In the genomic region with DNA sequence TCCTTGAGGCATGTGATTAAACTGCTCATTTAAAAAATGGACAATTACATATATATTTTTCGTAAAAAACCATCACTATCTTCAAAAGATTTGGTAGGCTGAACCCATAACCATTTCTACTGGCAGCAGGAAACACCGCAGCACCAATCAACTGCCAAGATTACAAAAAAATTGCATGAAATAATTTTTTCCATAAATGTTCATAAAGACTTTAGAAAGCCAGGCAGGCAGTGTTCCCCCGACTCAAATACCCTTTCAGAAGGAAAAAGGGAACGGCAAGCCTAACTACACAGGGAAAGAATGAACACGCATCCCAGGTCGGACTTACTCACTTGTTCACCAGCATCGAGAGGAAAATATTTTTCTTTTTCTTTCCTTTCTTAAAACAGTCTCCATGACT, we compare ENCODE assay signal across 8 mouse cellular contexts. TPM values are rescaled to one million over a fixed set of nuclear protein-coding genes. Genes with fewer than 3 reads are reported as not detected.
DNase-seq lines count a peak whose midpoint lies in the region; ATAC-seq and TF ChIP-seq lines count a peak whose summit lies in the region.

No protein-coding gene starts in this region.

- H3K79me2 ChIP-seq in CH12.LX (replicated peaks; ENCODE audit: control insufficient read depth, extremely low read depth, insufficient read depth, poor library complexity, severe bottlenecking), result peaks cover 16% of the 10 kb centered on the region; the same call in 1 of the 2 replicates

- dilution Hi-C loops in CH12.LX (cut with MboI; ENCODE audit: extremely low pct_ligation_motif_present, extremely low pct_unique_long_range_greater_than_20kb, low sequenced_read_pairs), result no loop called here

- H3K4me3 ChIP-seq in heart, embryonic 11.5 days (ENCODE audit: low read depth, low read length), result peak overlapping the region; percentile 71
- peak overlapping the region; percentile 53 to 91 (median 60) for H3K4me3 ChIP-seq in CH12.LX (replicated peaks in 1 of 3; ENCODE audit: low read depth in 2 of 3, low read length in 2 of 3, poor library complexity in 1 of 3)
- peak overlapping the region; percentile 27 for H3K4me3 ChIP-seq in forebrain, embryonic 16.5 days (replicated peaks; ENCODE audit: low read length)
- peak overlapping the region; percentile 65 for H3K4me3 ChIP-seq in liver, postnatal 0 days (ENCODE audit: low read depth, low read length)

- no peak for ATAC-seq in heart, embryonic 11.5 days (replicated peaks; ENCODE audit: insufficient number of reproducible peaks, low FRiP score, low TSS enrichment)
- no peak for ATAC-seq in forebrain, embryonic 16.5 days
- no peak for ATAC-seq in liver, postnatal 0 days

- peak overlapping the region; percentile 76 for H3K9ac ChIP-seq in heart, embryonic 11.5 days (ENCODE audit: low read depth, low read length)
- peak overlapping the region; percentile 55 for H3K9ac ChIP-seq in CH12.LX (ENCODE audit: insufficient read depth, low read depth)
- no peak overlapping the region for H3K9ac ChIP-seq in forebrain, embryonic 16.5 days (replicated peaks; ENCODE audit: low read depth, low read length)
- H3K9ac ChIP-seq in liver, postnatal 0 days (replicated peaks), result peak overlapping the region; percentile 74

- in situ Hi-C loops in CH12.LX (cut with MboI; ENCODE audit: low pct_ligation_motif_present, low pct_unique_long_range_greater_than_20kb, low sequenced_read_pairs), result loop anchor here (25.0 kb wide), 1 partner anchor 130 kb away; no protein-coding TSS in a partner anchor

- no peaks in the 10 kb centered on the region for H3K9me3 ChIP-seq in heart, embryonic 11.5 days (replicated peaks; ENCODE audit: control insufficient read depth, low read length)
- H3K9me3 ChIP-seq in CH12.LX (replicated peaks; ENCODE audit: low read length), result no peaks in the 10 kb centered on the region
- H3K9me3 ChIP-seq in forebrain, embryonic 16.5 days (ENCODE audit: control insufficient read depth, low read length), result no peaks in the 10 kb centered on the region
- no peaks in the 10 kb centered on the region for H3K9me3 ChIP-seq in liver, postnatal 0 days (ENCODE audit: low read length)

- no peak for TF ChIP-seq POLR2A in CH12.LX (IDR thresholded peaks at IDR 0.05; ENCODE audit: low read depth, low read length)

- H3K27ac ChIP-seq in heart, embryonic 11.5 days (ENCODE audit: low read depth, low read length), result no peak overlapping the region
- H3K27ac ChIP-seq in CH12.LX (ENCODE audit: insufficient read depth, low read depth), result no peak overlapping the region
- no peak overlapping the region for H3K27ac ChIP-seq in forebrain, embryonic 16.5 days (ENCODE audit: low read length)
- peak overlapping the region; percentile 75 for H3K27ac ChIP-seq in liver, postnatal 0 days (ENCODE audit: low read depth)

- TF ChIP-seq EP300 in CH12.LX (IDR thresholded peaks at IDR 0.05; ENCODE audit: low read length), result peak; percentile 33
- no peak for TF ChIP-seq EP300 in liver, postnatal 0 days (IDR thresholded peaks at IDR 0.05; ENCODE audit: low read depth)

- peaks cover 12% of the 10 kb centered on the region for H3K36me3 ChIP-seq in heart, embryonic 11.5 days (ENCODE audit: control insufficient read depth, insufficient read depth, low read length)
- peaks cover 12 to 39% of the 10 kb centered on the region in 2 experiments for H3K36me3 ChIP-seq in CH12.LX (replicated peaks in 1 of 2; ENCODE audit: control insufficient read depth in 1 of 2, insufficient read depth in 1 of 2, low read length in 1 of 2)
- no peaks in the 10 kb centered on the region for H3K36me3 ChIP-seq in forebrain, embryonic 16.5 days (ENCODE audit: control insufficient read depth, insufficient read depth)
- H3K36me3 ChIP-seq in liver, postnatal 0 days (replicated peaks; ENCODE audit: insufficient read depth, low read length), result peaks cover 15% of the 10 kb centered on the region

- TF ChIP-seq CTCF in CH12.LX (conservative IDR thresholded peaks at IDR 0.05 in 1 of 2, IDR thresholded peaks at IDR 0.05 in 1 of 2; ENCODE audit: low read depth in 2 of 2, low read length in 2 of 2), result no peak
- TF ChIP-seq CTCF in liver, postnatal 0 days (IDR thresholded peaks at IDR 0.05; ENCODE audit: low read depth), result no peak

- no peak for TF ChIP-seq RAD21 in CH12.LX (IDR thresholded peaks at IDR 0.05; ENCODE audit: low read depth, low read length)

- no peaks in the 10 kb centered on the region for H3K27me3 ChIP-seq in heart, embryonic 11.5 days (ENCODE audit: control insufficient read depth, insufficient read depth, low read length)
- H3K27me3 ChIP-seq in CH12.LX (replicated peaks), result no peaks in the 10 kb centered on the region
- H3K27me3 ChIP-seq in forebrain, embryonic 16.5 days (replicated peaks; ENCODE audit: control insufficient read depth, insufficient read depth, low read length), result no peaks in the 10 kb centered on the region
- H3K27me3 ChIP-seq in liver, postnatal 0 days (ENCODE audit: insufficient read depth, low read length), result no peaks in the 10 kb centered on the region

- 12% methylated on average over 7 of the region's 7 CpGs for WGBS in heart, embryonic 11.5 days (ENCODE audit: insufficient replicate concordance)
- WGBS in forebrain, embryonic 16.5 days, result 18% methylated on average over 7 of the region's 7 CpGs
- 9% methylated on average over 7 of the region's 7 CpGs for WGBS in liver, postnatal 0 days (ENCODE audit: insufficient replicate concordance)

- peak overlapping the region; percentile 72 for H3K4me2 ChIP-seq in heart, embryonic 11.5 days
- H3K4me2 ChIP-seq in CH12.LX (ENCODE audit: insufficient read depth, low read depth, poor library complexity, severe bottlenecking), result peak overlapping the region; percentile 95
- H3K4me2 ChIP-seq in forebrain, embryonic 16.5 days (ENCODE audit: low read length), result peak overlapping the region; percentile 30
- H3K4me2 ChIP-seq in liver, postnatal 0 days (ENCODE audit: low read depth, low read length), result peak overlapping the region; percentile 69

- DNase-seq in heart, adult 8-10 months (ENCODE audit: low spot score), result no peak
- DNase-seq in CH12.LX (ENCODE audit: extremely low read depth), result peak; percentile 20
- DNase-seq in liver, postnatal 0 days, result no peak
- no peak for DNase-seq in urinary bladder, adult 18-20 months (ENCODE audit: low spot score in 2 of 2)
- DNase-seq in thymus, postnatal 0 days (ENCODE audit: low spot score), result no peak
- no peak for DNase-seq in gastrocnemius, postnatal 10 days

- peaks cover 4% of the 10 kb centered on the region for H3K4me1 ChIP-seq in heart, embryonic 11.5 days (ENCODE audit: control insufficient read depth, insufficient read depth, low read length)
- H3K4me1 ChIP-seq in CH12.LX (ENCODE audit: control insufficient read depth in 1 of 2, insufficient read depth in 2 of 2), result peaks cover 7 to 29% of the 10 kb centered on the region in 2 experiments
- H3K4me1 ChIP-seq in forebrain, embryonic 16.5 days (replicated peaks; ENCODE audit: control insufficient read depth, insufficient read depth, low read length), result peaks cover 3% of the 10 kb centered on the region; the same call in 1 of the 2 replicates
- H3K4me1 ChIP-seq in liver, postnatal 0 days (ENCODE audit: insufficient read depth), result peaks cover 25% of the 10 kb centered on the region

RNA-seq across cellular contexts. Expression of gene Net1, which starts 25.4 kb away (rescaled TPM):
- polyA plus RNA-seq in heart, embryonic 11.5 days (2014; fragmentation: Nextera tagmentation; extraction: Ambion mirVana), result 47.9 and 51.8 TPM in 2 replicates
- 10 to 100 TPM; 14.6 to 21.0 (median 18.4) TPM for total RNA-seq in heart, adult 8-10 months (2022)
- total RNA-seq in CH12.LX (2012; rRNA removed), result 15.7 and 18.9 TPM in 2 replicates
- 22.7 and 24.2 TPM in 2 replicates for total RNA-seq in CH12.LX (2014; rRNA removed)
- 45.7 and 46.4 TPM in 2 replicates for polyA plus RNA-seq in CH12.LX (2012; ENCODE audit: insufficient read length, low read depth)
- 14.2 and 15.1 TPM in 2 replicates for polyA plus RNA-seq in forebrain, embryonic 16.5 days (2015; fragmentation: Nextera tagmentation; extraction: Ambion mirVana)
- polyA plus RNA-seq in liver, postnatal 0 days (2015; fragmentation: Nextera tagmentation; extraction: Ambion mirVana), result 44.9 and 46.5 TPM in 2 replicates
- polyA plus RNA-seq in thymus, postnatal 0 days (2015; fragmentation: Nextera tagmentation; extraction: Ambion mirVana), result 41.6 and 44.1 TPM in 2 replicates
- 10 to 100 TPM; 48.0 to 48.7 TPM for total RNA-seq in gastrocnemius, postnatal 10 days (2021)

RNA-seq across cellular contexts. Expression of gene Tubal3, which starts 25.5 kb away (rescaled TPM):
- polyA plus RNA-seq in heart, embryonic 11.5 days (2014; fragmentation: Nextera tagmentation; extraction: Ambion mirVana), result not detected in 2 replicates
- not detected for total RNA-seq in heart, adult 8-10 months (2022)
- not detected in 2 replicates for total RNA-seq in CH12.LX (2012; rRNA removed)
- total RNA-seq in CH12.LX (2014; rRNA removed), result 0.07 TPM in 1 of 2 replicates, not detected in the other
- polyA plus RNA-seq in CH12.LX (2012; ENCODE audit: insufficient read length, low read depth), result not detected in 2 replicates
- polyA plus RNA-seq in forebrain, embryonic 16.5 days (2015; fragmentation: Nextera tagmentation; extraction: Ambion mirVana), result 0.10 TPM in 1 of 2 replicates, not detected in the other
- polyA plus RNA-seq in liver, postnatal 0 days (2015; fragmentation: Nextera tagmentation; extraction: Ambion mirVana), result 0.08 TPM in 1 of 2 replicates, not detected in the other
- polyA plus RNA-seq in thymus, postnatal 0 days (2015; fragmentation: Nextera tagmentation; extraction: Ambion mirVana), result not detected in 2 replicates
- not detected for total RNA-seq in gastrocnemius, postnatal 10 days (2021)

RNA-seq across cellular contexts. Expression of gene Calm5, which starts 38.6 kb away (rescaled TPM):
- not detected in 2 replicates for polyA plus RNA-seq in heart, embryonic 11.5 days (2014; fragmentation: Nextera tagmentation; extraction: Ambion mirVana)
- not detected for total RNA-seq in heart, adult 8-10 months (2022)
- total RNA-seq in CH12.LX (2012; rRNA removed) (not detected in 2 replicates), CH12.LX (2014; rRNA removed) (not detected in 2 replicates)
- polyA plus RNA-seq in CH12.LX (2012; ENCODE audit: insufficient read length, low read depth), result not detected in 2 replicates
- not detected in 2 replicates for polyA plus RNA-seq in forebrain, embryonic 16.5 days (2015; fragmentation: Nextera tagmentation; extraction: Ambion mirVana)
- polyA plus RNA-seq in liver, postnatal 0 days (2015; fragmentation: Nextera tagmentation; extraction: Ambion mirVana), result not detected in 2 replicates
- 0.39 TPM in 1 of 2 replicates, not detected in the other for polyA plus RNA-seq in thymus, postnatal 0 days (2015; fragmentation: Nextera tagmentation; extraction: Ambion mirVana)
- total RNA-seq in gastrocnemius, postnatal 10 days (2021), result not detected

RNA-seq across cellular contexts. Expression of gene Ucn3, which starts 52.5 kb away (rescaled TPM):
- polyA plus RNA-seq in heart, embryonic 11.5 days (2014; fragmentation: Nextera tagmentation; extraction: Ambion mirVana), result not detected in 2 replicates
- not detected for total RNA-seq in heart, adult 8-10 months (2022)
- total RNA-seq in CH12.LX (2012; rRNA removed) (not detected in 2 replicates), CH12.LX (2014; rRNA removed) (not detected in 2 replicates)
- not detected in 2 replicates for polyA plus RNA-seq in CH12.LX (2012; ENCODE audit: insufficient read length, low read depth)
- 0.21 and 0.56 TPM in 2 replicates for polyA plus RNA-seq in forebrain, embryonic 16.5 days (2015; fragmentation: Nextera tagmentation; extraction: Ambion mirVana)
- polyA plus RNA-seq in liver, postnatal 0 days (2015; fragmentation: Nextera tagmentation; extraction: Ambion mirVana), result not detected in 2 replicates
- polyA plus RNA-seq in thymus, postnatal 0 days (2015; fragmentation: Nextera tagmentation; extraction: Ambion mirVana), result 0.09 and 0.12 TPM in 2 replicates
- total RNA-seq in gastrocnemius, postnatal 10 days (2021), result not detected

RNA-seq across cellular contexts. Expression of gene Calm4, which starts 55.0 kb away (rescaled TPM):
- polyA plus RNA-seq in heart, embryonic 11.5 days (2014; fragmentation: Nextera tagmentation; extraction: Ambion mirVana), result not detected in 2 replicates
- total RNA-seq in heart, adult 8-10 months (2022), result not detected
- total RNA-seq in CH12.LX (2012; rRNA removed), result not detected in 2 replicates
- total RNA-seq in CH12.LX (2014; rRNA removed), result not detected in 2 replicates
- polyA plus RNA-seq in CH12.LX (2012; ENCODE audit: insufficient read length, low read depth), result not detected in 2 replicates
- polyA plus RNA-seq in forebrain, embryonic 16.5 days (2015; fragmentation: Nextera tagmentation; extraction: Ambion mirVana), result 0.55 TPM in 1 of 2 replicates, not detected in the other
- not detected in 2 replicates for polyA plus RNA-seq in liver, postnatal 0 days (2015; fragmentation: Nextera tagmentation; extraction: Ambion mirVana)
- polyA plus RNA-seq in thymus, postnatal 0 days (2015; fragmentation: Nextera tagmentation; extraction: Ambion mirVana), result 1.4 and 1.9 TPM in 2 replicates
- total RNA-seq in gastrocnemius, postnatal 10 days (2021), result not detected

Comparison
In these comparisons a context has a peak if more than half of its experiments do, and no peak if none do; other contexts are left out.
1. H3K4me2 ChIP-seq: peak in every context shown above with its lines; median percentile 95 in CH12.LX; 72 in heart, embryonic 11.5 days; 69 in liver, postnatal 0 days; 30 in forebrain, embryonic 16.5 days.